ENCODE assay signal across 14 mouse cellular contexts in genomic region chr3:157188939-157189725, GRCm38 (mm10).
A peak's percentile ranks its signal among the peaks of the same experiment; 100 is the strongest.
DNase-seq lines count a peak whose midpoint lies in the region; ATAC-seq and TF ChIP-seq lines count a peak whose summit lies in the region.
"Had no signal": no experiment of that assay in that cellular context is flagged by ENCODE, and none has a peak within 500 bp of the region (broad histone marks: within the 10 kb centered on the region; RNA-seq: fewer than 3 reads in every experiment).

No protein-coding gene starts in this region.

- H3K4me1 ChIP-seq in forebrain, embryonic 15.5 days: peaks cover 4% of the 10 kb centered on the region; the same call in 1 of the 2 replicates
- no peaks in the 10 kb centered on the region for H3K4me1 ChIP-seq in forebrain, embryonic 11.5 days (replicated peaks; ENCODE audit: control insufficient read depth, insufficient read depth, low read length)
- no peaks in the 10 kb centered on the region for H3K4me1 ChIP-seq in midbrain, embryonic 14.5 days (ENCODE audit: control insufficient read depth, insufficient read depth, low read length)
- peaks cover 7% of the 10 kb centered on the region for H3K4me1 ChIP-seq in midbrain, embryonic 10.5 days
- H3K4me1 ChIP-seq in embryonic facial prominence, embryonic 11.5 days (ENCODE audit: control insufficient read depth, insufficient read depth, low read length): no peaks in the 10 kb centered on the region
- 0 out of 2 replicates have a peak, but pooled peaks cover 2% of the 10 kb centered on the region for H3K4me1 ChIP-seq in midbrain, postnatal 0 days (ENCODE audit: insufficient read depth, low read length)
- H3K4me1 ChIP-seq: megakaryocyte, embryonic 14.5 days had no signal

- H3K9me3 ChIP-seq in forebrain, embryonic 15.5 days: no peaks in the 10 kb centered on the region
- H3K9me3 ChIP-seq in forebrain, embryonic 11.5 days (ENCODE audit: control insufficient read depth, low read length): no peaks in the 10 kb centered on the region
- H3K9me3 ChIP-seq in midbrain, embryonic 14.5 days (ENCODE audit: control insufficient read depth, low read length): no peaks in the 10 kb centered on the region
- no peaks in the 10 kb centered on the region for H3K9me3 ChIP-seq in midbrain, embryonic 10.5 days (replicated peaks)
- H3K9me3 ChIP-seq in embryonic facial prominence, embryonic 11.5 days (replicated peaks; ENCODE audit: control insufficient read depth, low read length): no peaks in the 10 kb centered on the region
- no peaks in the 10 kb centered on the region for H3K9me3 ChIP-seq in midbrain, postnatal 0 days (ENCODE audit: low read length)
- H3K9me3 ChIP-seq: heart, embryonic 12.5 days; megakaryocyte, embryonic 14.5 days had no signal

- H3K27ac ChIP-seq in forebrain, embryonic 15.5 days (replicated peaks): 0 out of 2 replicates have a peak overlapping the region, but pooled peaks have one; percentile 24
- H3K27ac ChIP-seq in forebrain, embryonic 11.5 days (ENCODE audit: low read depth, low read length): no peak overlapping the region
- H3K27ac ChIP-seq in midbrain, embryonic 14.5 days (replicated peaks; ENCODE audit: low read depth, low read length): 0 out of 2 replicates have a peak overlapping the region, but pooled peaks have one; percentile 1
- no peak overlapping the region for H3K27ac ChIP-seq in midbrain, embryonic 10.5 days (replicated peaks)
- H3K27ac ChIP-seq in embryonic facial prominence, embryonic 11.5 days (replicated peaks; ENCODE audit: low read depth, low read length): no peak overlapping the region
- H3K27ac ChIP-seq in midbrain, postnatal 0 days (ENCODE audit: low read depth, low read length): peak overlapping the region; percentile 32
- H3K27ac ChIP-seq: hindbrain, embryonic 14.5 days had no signal

- H3K27me3 ChIP-seq in forebrain, embryonic 15.5 days: no peaks in the 10 kb centered on the region
- H3K27me3 ChIP-seq in forebrain, embryonic 11.5 days (ENCODE audit: control insufficient read depth, insufficient read depth, low read length): no peaks in the 10 kb centered on the region
- no peaks in the 10 kb centered on the region for H3K27me3 ChIP-seq in midbrain, embryonic 14.5 days (ENCODE audit: control insufficient read depth, insufficient read depth, low read length)
- H3K27me3 ChIP-seq in midbrain, embryonic 10.5 days (ENCODE audit: low read depth, poor library complexity, severe bottlenecking): no peaks in the 10 kb centered on the region
- H3K27me3 ChIP-seq in embryonic facial prominence, embryonic 11.5 days (ENCODE audit: control insufficient read depth, insufficient read depth, low read length): no peaks in the 10 kb centered on the region
- no peaks in the 10 kb centered on the region for H3K27me3 ChIP-seq in midbrain, postnatal 0 days (ENCODE audit: insufficient read depth, low read length)
- H3K27me3 ChIP-seq: heart, embryonic 12.5 days; megakaryocyte, embryonic 14.5 days; Patski had no signal

- TF ChIP-seq CTCF in midbrain, postnatal 0 days (IDR thresholded peaks at IDR 0.05): no peak

- no peak overlapping the region for H3K4me2 ChIP-seq in forebrain, embryonic 15.5 days (replicated peaks)
- H3K4me2 ChIP-seq in forebrain, embryonic 11.5 days (ENCODE audit: low read depth, low read length, severe bottlenecking): no peak overlapping the region
- H3K4me2 ChIP-seq in midbrain, embryonic 14.5 days (ENCODE audit: low read length): no peak overlapping the region
- no peak overlapping the region for H3K4me2 ChIP-seq in embryonic facial prominence, embryonic 11.5 days (ENCODE audit: low read depth, low read length)
- H3K4me2 ChIP-seq in midbrain, postnatal 0 days (ENCODE audit: low read depth, low read length, poor library complexity, severe bottlenecking): no peak overlapping the region
- H3K4me2 ChIP-seq: heart, embryonic 12.5 days; hindbrain, embryonic 14.5 days had no signal

- no peak for DNase-seq in forebrain, embryonic 11.5 days (ENCODE audit: low spot score)
- peak; percentile 27 for DNase-seq in midbrain, embryonic 14.5 days
- DNase-seq in midbrain, embryonic 10.5 days (ENCODE audit: low spot score): no peak
- peak; percentile 61 for DNase-seq in embryonic facial prominence, embryonic 11.5 days (ENCODE audit: low spot score)
- peak; percentile 35 for DNase-seq in midbrain, postnatal 0 days (ENCODE audit: low spot score)
- DNase-seq in adrenal gland, postnatal 25 days: no peak
- DNase-seq in heart, postnatal 14 days: no peak
- DNase-seq: kidney, adult 2 months; lung, adult 18-20 months had no signal

- ATAC-seq in forebrain, embryonic 15.5 days (replicated peaks): 0 out of 2 replicates have a peak, but pooled peaks have one; percentile 29
- ATAC-seq in forebrain, embryonic 11.5 days (replicated peaks; ENCODE audit: low FRiP score): no peak
- ATAC-seq in midbrain, embryonic 14.5 days (ENCODE audit: low FRiP score, low TSS enrichment): no peak
- ATAC-seq in embryonic facial prominence, embryonic 11.5 days (replicated peaks; ENCODE audit: insufficient number of reproducible peaks, low FRiP score, low TSS enrichment, low read depth): 0 out of 2 replicates have a peak, but pooled peaks have one; percentile 66
- ATAC-seq in midbrain, postnatal 0 days (ENCODE audit: low FRiP score): no peak
- ATAC-seq: Patski had no signal

- no peak overlapping the region for H3K4me3 ChIP-seq in forebrain, embryonic 15.5 days
- no peak overlapping the region for H3K4me3 ChIP-seq in forebrain, embryonic 11.5 days (ENCODE audit: low read depth, low read length)
- H3K4me3 ChIP-seq in midbrain, embryonic 14.5 days (replicated peaks; ENCODE audit: low read depth, low read length): no peak overlapping the region
- H3K4me3 ChIP-seq in midbrain, embryonic 10.5 days: no peak overlapping the region
- H3K4me3 ChIP-seq in embryonic facial prominence, embryonic 11.5 days (ENCODE audit: low read depth, low read length): no peak overlapping the region
- no peak overlapping the region for H3K4me3 ChIP-seq in midbrain, postnatal 0 days (ENCODE audit: low read depth, low read length)
- H3K4me3 ChIP-seq: heart, embryonic 12.5 days; megakaryocyte, embryonic 14.5 days had no signal

- no peak overlapping the region for H3K9ac ChIP-seq in forebrain, embryonic 15.5 days (replicated peaks)
- no peak overlapping the region for H3K9ac ChIP-seq in forebrain, embryonic 11.5 days (ENCODE audit: low read length)
- H3K9ac ChIP-seq in midbrain, embryonic 14.5 days (replicated peaks; ENCODE audit: low read length): no peak overlapping the region
- no peak overlapping the region for H3K9ac ChIP-seq in embryonic facial prominence, embryonic 11.5 days (replicated peaks; ENCODE audit: low read length)
- H3K9ac ChIP-seq in midbrain, postnatal 0 days (replicated peaks; ENCODE audit: low read length, poor library complexity, severe bottlenecking): no peak overlapping the region
- H3K9ac ChIP-seq: heart, embryonic 12.5 days; hindbrain, embryonic 14.5 days had no signal

- WGBS in forebrain, embryonic 15.5 days: 34% methylated on average over 8 of the region's 8 CpGs
- WGBS in forebrain, embryonic 11.5 days: 36% methylated on average over 8 of the region's 8 CpGs
- WGBS in midbrain, embryonic 14.5 days: 38% methylated on average over 8 of the region's 8 CpGs
- WGBS in midbrain, embryonic 10.5 days: 43% methylated on average over 8 of the region's 8 CpGs
- 36% methylated on average over 8 of the region's 8 CpGs for WGBS in embryonic facial prominence, embryonic 11.5 days
- 30% methylated on average over 8 of the region's 8 CpGs for WGBS in midbrain, postnatal 0 days

- no peaks in the 10 kb centered on the region for H3K36me3 ChIP-seq in forebrain, embryonic 15.5 days
- H3K36me3 ChIP-seq in forebrain, embryonic 11.5 days (ENCODE audit: control insufficient read depth, insufficient read depth, low read length): no peaks in the 10 kb centered on the region
- no peaks in the 10 kb centered on the region for H3K36me3 ChIP-seq in midbrain, embryonic 14.5 days (ENCODE audit: control insufficient read depth, insufficient read depth, low read length)
- no peaks in the 10 kb centered on the region for H3K36me3 ChIP-seq in midbrain, embryonic 10.5 days
- no peaks in the 10 kb centered on the region for H3K36me3 ChIP-seq in embryonic facial prominence, embryonic 11.5 days (replicated peaks; ENCODE audit: control insufficient read depth, insufficient read depth, low read depth, low read length)
- no peaks in the 10 kb centered on the region for H3K36me3 ChIP-seq in midbrain, postnatal 0 days (ENCODE audit: insufficient read depth, low read length)
- H3K36me3 ChIP-seq: heart, embryonic 12.5 days had no signal

- intact Hi-C loops in heart, postnatal 14 days (cut with DNase I): no loop called here

Comparison
In these comparisons a context has a peak if more than half of its experiments do, and no peak if none do; other contexts are left out.
1. ATAC-seq: peak in forebrain, embryonic 15.5 days (single experiment) and embryonic facial prominence, embryonic 11.5 days (single experiment); none in forebrain, embryonic 11.5 days (single experiment), midbrain, embryonic 14.5 days (single experiment) and midbrain, postnatal 0 days (single experiment).
2. H3K27ac ChIP-seq: peak in forebrain, embryonic 15.5 days (single experiment), midbrain, embryonic 14.5 days (single experiment) and midbrain, postnatal 0 days (single experiment); none in forebrain, embryonic 11.5 days (single experiment), midbrain, embryonic 10.5 days (single experiment) and embryonic facial prominence, embryonic 11.5 days (single experiment).
3. DNase-seq: peak in midbrain, embryonic 14.5 days (single experiment), embryonic facial prominence, embryonic 11.5 days (single experiment) and midbrain, postnatal 0 days (single experiment); none in forebrain, embryonic 11.5 days (single experiment), midbrain, embryonic 10.5 days (single experiment), adrenal gland, postnatal 25 days (single experiment) and heart, postnatal 14 days (0 of 2).